Mouse (Mus musculus): Measurements from ENCODE around the gene Sv2c.

DNA sequence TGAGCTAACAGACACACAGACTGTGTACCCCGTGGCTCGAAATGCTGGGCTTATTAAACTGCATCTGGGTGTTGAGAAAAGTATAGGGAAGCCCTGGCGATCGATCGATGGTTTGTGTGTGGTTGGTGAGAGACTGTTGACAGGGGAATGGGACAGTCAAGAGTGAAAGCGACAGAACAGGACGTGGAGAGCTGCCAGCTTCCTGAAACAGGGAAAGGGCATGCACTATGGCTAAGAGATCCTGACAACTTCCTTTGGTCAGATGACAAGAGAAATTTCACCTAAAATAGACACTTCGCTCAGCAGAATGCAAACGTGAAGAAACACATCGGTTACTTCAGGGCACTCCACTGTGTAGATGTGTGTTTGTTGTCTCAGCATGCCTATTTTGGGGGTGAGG is 175.2 kb downstream of the Sv2c start:
- no peak for TF ChIP-seq EP300 (IDR thresholded peaks at IDR 0.05; ENCODE audit: low read depth)
- TF ChIP-seq CTCF (IDR thresholded peaks at IDR 0.05; ENCODE audit: low read depth): no peak
